ENCODE assay signal across 22 mouse cellular contexts in the genomic region with DNA sequence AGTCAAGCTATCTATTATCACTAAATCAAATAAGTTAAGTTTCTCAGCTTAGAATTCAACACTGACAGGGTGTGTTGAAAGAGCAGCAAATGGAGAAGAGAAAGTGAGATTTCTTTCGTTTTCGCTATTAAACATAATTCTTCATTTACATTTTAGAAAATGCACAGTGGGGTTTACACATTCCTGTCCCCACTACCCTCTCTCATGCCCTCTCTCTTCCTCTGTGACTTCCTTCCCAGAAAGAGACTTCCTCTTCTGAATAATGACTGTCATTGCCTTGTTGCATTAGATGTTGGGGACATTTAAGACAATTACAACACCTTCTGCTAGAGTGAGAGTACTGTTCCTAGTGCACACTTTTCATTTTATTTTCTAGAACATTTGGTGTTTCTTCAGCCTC. TPM values are rescaled to one million over a fixed set of nuclear protein-coding genes. Genes with fewer than 3 reads are reported as not detected.
DNase-seq lines count a peak whose midpoint lies in the region; ATAC-seq lines count a peak whose summit lies in the region.
"Had no signal": no experiment of that assay in that cellular context is flagged by ENCODE, and none has a peak within 500 bp of the region (broad histone marks: within the 10 kb centered on the region; RNA-seq: fewer than 3 reads in every experiment).

No protein-coding gene starts in this region.

- no peaks in the 10 kb centered on the region for H3K36me3 ChIP-seq in splenic B cell, adult 2 months (ENCODE audit: control insufficient read depth, insufficient read depth, low read length, poor library complexity, severe bottlenecking)
- H3K36me3 ChIP-seq: forebrain, embryonic 10.5 days; heart, embryonic 10.5 days; hindbrain, embryonic 13.5 days had no signal

- peak; percentile 13 to 43 for DNase-seq in spleen, postnatal 36 days (ENCODE audit: low spot score in 2 of 2)
- no peak for DNase-seq in spleen, postnatal 4 days (ENCODE audit: low spot score in 2 of 2)
- DNase-seq in splenic B cell, adult 2 months (ENCODE audit: low read depth, low spot score), result peak; percentile 51
- no peak for DNase-seq in kidney, postnatal 14 days
- DNase-seq in gastrocnemius, postnatal 10 days, result no peak
- DNase-seq: cerebellum, adult 11-12 months; cerebellum, adult 9-10 months; cerebellum, postnatal 25 days; gastrocnemius, adult 2 months; gastrocnemius, postnatal 36 days; heart, adult 18-20 months; heart, postnatal 10 days; heart, postnatal 4 days had no signal

- no peaks in the 10 kb centered on the region for H3K27me3 ChIP-seq in splenic B cell, adult 2 months (ENCODE audit: control insufficient read depth, insufficient read depth, low read length, poor library complexity, severe bottlenecking)
- H3K27me3 ChIP-seq: hindbrain, embryonic 13.5 days had no signal

- ATAC-seq in granulocyte monocyte progenitor cell, adult 5-6 weeks (replicated peaks; ENCODE audit: poor library complexity, severe bottlenecking), result peak; percentile 97
- peak; percentile 94 for ATAC-seq in megakaryocyte, adult 5-6 weeks (ENCODE audit: poor library complexity, severe bottlenecking)
- ATAC-seq in erythroid progenitor cell, adult 5-6 weeks (replicated peaks; ENCODE audit: low FRiP score, poor library complexity, severe bottlenecking), result no peak
- ATAC-seq: CD4-positive, CD25-positive, alpha-beta regulatory T cell, adult 4 months; forebrain, embryonic 14.5 days had no signal

RNA-seq across cellular contexts. Expression of gene Klra2, which starts 22.4 kb away (rescaled TPM):
- not detected in 2 replicates for total RNA-seq in granulocyte monocyte progenitor cell, adult 5-6 weeks (2014; fragmentation: Nextera tagmentation)
- total RNA-seq in granulocyte monocyte progenitor cell, adult 5-6 weeks (2017), result 0.15 and 0.47 TPM in 2 replicates
- 105 and 120 TPM in 2 replicates for total RNA-seq in megakaryocyte, adult 5-6 weeks (2015)
- total RNA-seq in megakaryocyte, adult 5-6 weeks (2017), result 91.9 and 106 TPM in 2 replicates
- 9.7 and 10.9 TPM in 2 replicates for total RNA-seq in erythroid progenitor cell, adult 5-6 weeks (2015; ENCODE audit: low replicate concordance)
- total RNA-seq in erythroid progenitor cell, adult 5-6 weeks (2017; ENCODE audit: low replicate concordance), result 1.1 and 3.5 TPM in 2 replicates
- under 1 TPM in 1 of 2 experiments, not detected in 1; 0.14 TPM for total RNA-seq in gastrocnemius, postnatal 10 days (2021)
- total RNA-seq: gastrocnemius, adult 2 months; gastrocnemius, postnatal 36 days; heart, postnatal 10 days; MEL had no signal

RNA-seq across cellular contexts. Expression of gene Magohb, which starts 23.4 kb away (rescaled TPM):
- total RNA-seq in granulocyte monocyte progenitor cell, adult 5-6 weeks (2014; fragmentation: Nextera tagmentation), result 41.2 and 78.1 TPM in 2 replicates
- total RNA-seq in granulocyte monocyte progenitor cell, adult 5-6 weeks (2017), result 38.8 and 64.4 TPM in 2 replicates
- total RNA-seq in megakaryocyte, adult 5-6 weeks (2015), result 67.9 and 68.0 TPM in 2 replicates
- total RNA-seq in megakaryocyte, adult 5-6 weeks (2017), result 36.5 and 53.5 TPM in 2 replicates
- total RNA-seq in erythroid progenitor cell, adult 5-6 weeks (2015; ENCODE audit: low replicate concordance), result 10.5 and 13.0 TPM in 2 replicates
- total RNA-seq in erythroid progenitor cell, adult 5-6 weeks (2017; ENCODE audit: low replicate concordance), result 4.1 and 11.6 TPM in 2 replicates
- total RNA-seq in gastrocnemius, postnatal 10 days (2021), result 1 to 10 TPM; 8.1 to 9.0 TPM

Comparison
In these comparisons a context has a peak if more than half of its experiments do, and no peak if none do; other contexts are left out.
1. DNase-seq: peak in spleen, postnatal 36 days (2 of 2) and splenic B cell, adult 2 months (single experiment); none in spleen, postnatal 4 days (0 of 2), kidney, postnatal 14 days (single experiment) and gastrocnemius, postnatal 10 days (single experiment).
2. RNA of gene Klra2, which starts 22.4 kb away (total RNA-seq): 91.9 to 120 TPM in megakaryocyte, adult 5-6 weeks; 1.1 to 10.9 TPM in erythroid progenitor cell, adult 5-6 weeks, 0.15 to 0.47 TPM in granulocyte monocyte progenitor cell, adult 5-6 weeks and 0.14 TPM in gastrocnemius, postnatal 10 days; every median in the first group is over 4 times any median in the second.